Mouse (Mus musculus): ENCODE measurements around the gene Tmem52b. TPM values are rescaled to one million over a fixed set of nuclear protein-coding genes. Genes with fewer than 3 reads are reported as not detected.
A peak's percentile ranks its signal among the peaks of the same experiment; 100 is the strongest.

Gene Tmem52b
- polyA plus RNA-seq, 1 experiment from 2014 or later = not detected

DNA sequence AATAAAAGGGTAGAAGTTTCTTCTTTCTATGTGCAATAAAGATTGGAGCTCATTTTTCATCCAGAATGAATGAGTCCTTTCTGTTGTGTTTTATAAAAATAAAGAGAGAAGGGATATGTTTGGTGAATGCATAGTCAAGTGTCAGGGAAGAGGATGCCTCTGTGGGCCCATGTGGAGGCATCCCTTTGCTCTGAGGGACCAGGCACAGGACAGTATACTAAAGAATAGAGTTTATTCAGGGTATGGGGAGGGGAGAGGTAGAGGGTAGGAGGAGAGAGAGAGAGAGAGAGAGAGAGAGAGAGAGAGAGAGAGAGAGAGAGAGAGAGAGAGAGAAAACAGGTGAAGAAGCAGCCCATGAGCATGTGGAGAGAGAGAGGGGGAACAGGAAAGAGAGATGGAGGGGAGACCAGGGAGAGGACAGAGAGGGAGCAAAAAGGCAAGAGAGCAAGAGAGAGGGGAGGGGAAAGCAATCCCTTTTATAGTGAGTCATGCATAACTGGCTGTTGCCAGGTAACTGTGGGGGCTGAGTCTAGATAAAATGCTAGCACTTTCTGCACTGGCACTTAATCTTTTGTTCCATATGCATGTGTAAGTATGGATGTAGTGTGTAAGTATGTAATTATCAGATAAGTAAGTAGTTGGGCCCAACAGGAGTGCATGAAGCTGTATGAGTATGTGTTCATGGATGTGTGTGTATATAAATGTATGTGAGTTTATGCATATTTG is 45.1 kb downstream of the Tmem52b start:
- no peak overlapping the region for H3K4me3 ChIP-seq (ENCODE audit: low read depth, low read length)
- H3K36me3 ChIP-seq (ENCODE audit: control insufficient read depth, insufficient read depth, low read length) = no peaks in the 10 kb centered on the region
- H3K27me3 ChIP-seq (ENCODE audit: control insufficient read depth, insufficient read depth, low read length) = 0 out of 2 replicates have a peak, but pooled peaks cover 3% of the 10 kb centered on the region
- H3K9me3 ChIP-seq (replicated peaks; ENCODE audit: control insufficient read depth, low read length) = no peaks in the 10 kb centered on the region
- H3K27ac ChIP-seq (ENCODE audit: low read depth, low read length) = no peak overlapping the region
- no peak overlapping the region for H3K9ac ChIP-seq (ENCODE audit: low read depth, low read length)
- peak; percentile 68; the same call in 1 of the 2 replicates for ATAC-seq (replicated peaks; ENCODE audit: insufficient number of reproducible peaks, low FRiP score, low TSS enrichment)
- no peaks in the 10 kb centered on the region for H3K4me1 ChIP-seq (ENCODE audit: control insufficient read depth, insufficient read depth, low read length)
- no peak overlapping the region for H3K4me2 ChIP-seq

- no peak overlapping the region for H3K4me3 ChIP-seq (ENCODE audit: low read depth, low read length)
- no peaks in the 10 kb centered on the region for H3K27me3 ChIP-seq (ENCODE audit: control insufficient read depth, insufficient read depth, low read length)
- 0 out of 2 replicates have a peak, but pooled peaks have one; percentile 61 for ATAC-seq (replicated peaks; ENCODE audit: insufficient number of reproducible peaks, low FRiP score, low TSS enrichment)
- no peak overlapping the region for H3K4me2 ChIP-seq
- no peaks in the 10 kb centered on the region for H3K36me3 ChIP-seq (ENCODE audit: control insufficient read depth, insufficient read depth, low read length)
- no peaks in the 10 kb centered on the region for H3K9me3 ChIP-seq (replicated peaks; ENCODE audit: control insufficient read depth, low read length)
- no peak overlapping the region for H3K27ac ChIP-seq (ENCODE audit: low read depth, low read length)
- H3K9ac ChIP-seq (ENCODE audit: low read depth, low read length) = no peak overlapping the region
- 21% methylated on average over 12 of the region's 12 CpGs for WGBS (ENCODE audit: insufficient replicate concordance)
- no peaks in the 10 kb centered on the region for H3K4me1 ChIP-seq (ENCODE audit: control insufficient read depth, insufficient read depth, low read length)
These were observed 46.7 kb downstream of the Tmem52b start for GRCm38 (mm10) chr6:129558946-129559640.

GRCm38 (mm10) chr6:129559641-129560027 is 47.3 kb downstream of the Tmem52b start:
- Histone ChIP-seq H3K36me3 (ENCODE audit: control insufficient read depth, insufficient read depth, low read length) (no peaks in the 10 kb centered on the region), H3K4me1 (ENCODE audit: control insufficient read depth, insufficient read depth, low read length) (no peaks in the 10 kb centered on the region), H3K4me3 (ENCODE audit: low read depth, low read length) (no peak overlapping the region), H3K9me3 (replicated peaks; ENCODE audit: control insufficient read depth, low read length) (no peaks in the 10 kb centered on the region), H3K9ac (ENCODE audit: low read depth, low read length) (no peak overlapping the region), H3K27me3 (ENCODE audit: control insufficient read depth, insufficient read depth, low read length) (no peaks in the 10 kb centered on the region), H3K27ac (ENCODE audit: low read depth, low read length) (no peak overlapping the region), H3K4me2 (no peak overlapping the region)
- no peak for ATAC-seq (replicated peaks; ENCODE audit: insufficient number of reproducible peaks, low FRiP score, low TSS enrichment)
- WGBS (ENCODE audit: insufficient replicate concordance) = 43% methylated on average over 4 of the region's 4 CpGs

- Histone ChIP-seq H3K27me3 (ENCODE audit: control insufficient read depth, insufficient read depth, low read length) (no peaks in the 10 kb centered on the region), H3K27ac (ENCODE audit: low read depth, low read length) (no peak overlapping the region), H3K9me3 (replicated peaks; ENCODE audit: control insufficient read depth, low read length) (no peaks in the 10 kb centered on the region), H3K4me1 (ENCODE audit: control insufficient read depth, insufficient read depth, low read length) (no peaks in the 10 kb centered on the region), H3K4me2 (no peak overlapping the region), H3K36me3 (ENCODE audit: control insufficient read depth, insufficient read depth, low read length) (no peaks in the 10 kb centered on the region), H3K9ac (ENCODE audit: low read depth, low read length) (no peak overlapping the region), H3K4me3 (ENCODE audit: low read depth, low read length) (no peak overlapping the region)
- 74% methylated on average over 2 of the region's 2 CpGs for WGBS (ENCODE audit: insufficient replicate concordance)
- no peak for ATAC-seq (replicated peaks; ENCODE audit: insufficient number of reproducible peaks, low FRiP score, low TSS enrichment)
These were observed 52.9 kb downstream of the Tmem52b start for GRCm38 (mm10) chr6:129565257-129565656.

Other genes with a start within 250 kb of the Tmem52b start
- gene Cd69, start 237.1 kb upstream of the Tmem52b start, polyA plus RNA-seq (2014; fragmentation: Nextera tagmentation; extraction: Ambion mirVana) = not detected in 2 replicates
- not detected in 2 replicates for gene 4922502D21Rik, start 180.8 kb upstream of the Tmem52b start, polyA plus RNA-seq (2014; fragmentation: Nextera tagmentation; extraction: Ambion mirVana)
- 0.31 and 0.42 TPM in 2 replicates for gene Clec12a, start 169.9 kb upstream of the Tmem52b start, polyA plus RNA-seq (2014; fragmentation: Nextera tagmentation; extraction: Ambion mirVana)
- 0.42 and 0.84 TPM in 2 replicates for gene Clec12b, start 126.7 kb upstream of the Tmem52b start, polyA plus RNA-seq (2014; fragmentation: Nextera tagmentation; extraction: Ambion mirVana)
- gene Clec1b, start 115.3 kb upstream of the Tmem52b start, polyA plus RNA-seq (2014; fragmentation: Nextera tagmentation; extraction: Ambion mirVana) = 7.4 and 8.8 TPM in 2 replicates
- 0.23 and 0.36 TPM in 2 replicates for gene Clec9a, start 103.7 kb upstream of the Tmem52b start, polyA plus RNA-seq (2014; fragmentation: Nextera tagmentation; extraction: Ambion mirVana)
- 0.18 and 0.86 TPM in 2 replicates for gene Clec1a, start 60.6 kb upstream of the Tmem52b start, polyA plus RNA-seq (2014; fragmentation: Nextera tagmentation; extraction: Ambion mirVana)
- gene Olr1, start 5.4 kb upstream of the Tmem52b start, polyA plus RNA-seq (2014; fragmentation: Nextera tagmentation; extraction: Ambion mirVana) = 0.26 and 0.35 TPM in 2 replicates
- gene Gabarapl1, start 20.6 kb downstream of the Tmem52b start, polyA plus RNA-seq (2014; fragmentation: Nextera tagmentation; extraction: Ambion mirVana) = 12.5 and 15.4 TPM in 2 replicates
- not detected in 2 replicates for gene Klre1, start 65.3 kb downstream of the Tmem52b start, polyA plus RNA-seq (2014; fragmentation: Nextera tagmentation; extraction: Ambion mirVana)
- not detected in 2 replicates for gene Klrd1, start 79.2 kb downstream of the Tmem52b start, polyA plus RNA-seq (2014; fragmentation: Nextera tagmentation; extraction: Ambion mirVana)
- gene Klrk1, start 111.3 kb downstream of the Tmem52b start, polyA plus RNA-seq (2014; fragmentation: Nextera tagmentation; extraction: Ambion mirVana) = not detected in 2 replicates
- gene Klrc3, start 130.8 kb downstream of the Tmem52b start, polyA plus RNA-seq (2014; fragmentation: Nextera tagmentation; extraction: Ambion mirVana) = not detected in 2 replicates
- not detected in 2 replicates for gene Klrc2, start 148.1 kb downstream of the Tmem52b start, polyA plus RNA-seq (2014; fragmentation: Nextera tagmentation; extraction: Ambion mirVana)
- gene Klrc1, start 166.4 kb downstream of the Tmem52b start, polyA plus RNA-seq (2014; fragmentation: Nextera tagmentation; extraction: Ambion mirVana) = not detected in 2 replicates
- not detected in 2 replicates for gene Klri1, start 204.6 kb downstream of the Tmem52b start, polyA plus RNA-seq (2014; fragmentation: Nextera tagmentation; extraction: Ambion mirVana)
- not detected in 2 replicates for gene Klri2, start 227.9 kb downstream of the Tmem52b start, polyA plus RNA-seq (2014; fragmentation: Nextera tagmentation; extraction: Ambion mirVana)